Mouse (Mus musculus) stomach, embryonic 16.5 days (tissue): Measurements from ENCODE around the gene Stxbp6. TPM values are rescaled to one million over a fixed set of nuclear protein-coding genes. Genes with fewer than 3 reads are reported as not detected.

Experiments
- ATAC-seq: fragments of 200-750 bp; cut with Nextera tagmentation; 2 replicates; pipeline ENCODE4 v1.8.0; 2017; ENCODE audit warnings: moderate number of reproducible peaks, moderate TSS enrichment; ENCODE audit not compliant: insufficient read depth, low FRiP score
- H3K27ac ChIP-seq: fragments of 300-500 bp; sonication (generic); 2 replicates; pipeline ENCODE4 v1.5.1; 2014; ENCODE audit warnings: low read length
- H3K27me3 ChIP-seq: fragments of 300-500 bp; sonication (generic); 2 replicates; pipeline ENCODE4 v1.6.1; 2014; ENCODE audit warnings: low read length, control low read depth, mixed read lengths; ENCODE audit not compliant: control insufficient read depth, insufficient read depth
- H3K36me3 ChIP-seq: fragments of 300-500 bp; sonication (generic); 2 replicates; pipeline ENCODE4 v1.6.1; 2014; ENCODE audit warnings: low read length; ENCODE audit not compliant: control insufficient read depth, insufficient read depth
- H3K4me1 ChIP-seq: fragments of 300-500 bp; sonication (generic); 2 replicates; pipeline ENCODE4 v1.6.1; 2014; ENCODE audit warnings: low read length, control low read depth, mixed read lengths; ENCODE audit not compliant: control insufficient read depth, insufficient read depth
- H3K4me2 ChIP-seq: fragments of 300-500 bp; sonication (generic); 2 replicates; pipeline ENCODE4 v1.6.1; 2014; ENCODE audit warnings: low read depth, low read length, mixed read lengths
- H3K4me3 ChIP-seq: fragments of 300-500 bp; sonication (generic); replicated peaks from 2 replicates; pipeline ENCODE4 v1.5.1; 2014; ENCODE audit warnings: mild to moderate bottlenecking, low read length
- H3K9ac ChIP-seq: fragments of 300-500 bp; sonication (generic); 2 replicates; pipeline ENCODE4 v1.6.1; 2014; ENCODE audit warnings: low read length
- H3K9me3 ChIP-seq: fragments of 300-500 bp; sonication (generic); replicated peaks from 2 replicates; pipeline ENCODE4 v1.6.1; 2016; ENCODE audit warnings: low read length, control low read depth; ENCODE audit not compliant: control insufficient read depth
- WGBS: fragments of 180-500 bp; shearing (Covaris S2); extraction: QIAGEN DNeasy Blood & Tissue Kit; methylation state at CpG from one replicate; pipeline ENCODE4 v1.1.7; 2014; 5-methylcytosine and 5-hydroxymethylcytosine counted together
- polyA plus RNA-seq: library from polyadenylated mRNA; unstranded; fragments of >200 nt; fragmentation: Nextera tagmentation; extraction: Ambion mirVana; gene quantifications from 2 replicates; pipeline ENCODE4 v1.2.1, GENCODE M21; 2015

The Stxbp6 gene
- polyA plus RNA-seq, 1 experiment from 2014 or later: 23.3 TPM

- Histone ChIP-seq H3K9ac (no peak overlapping the region), H3K4me2 (no peak overlapping the region), H3K4me1 (peaks cover 2% of the 10 kb centered on the region), H3K27ac (no peak overlapping the region), H3K4me3 (no peak overlapping the region), H3K27me3 (no peaks in the 10 kb centered on the region), H3K36me3 (no peaks in the 10 kb centered on the region), H3K9me3 (no peaks in the 10 kb centered on the region)
- ATAC-seq: peak; percentile 75
- WGBS: 34% methylated on average over 4 of the region's 4 CpGs
Measured at GRCm38 (mm10) chr12:44858110-44858885, 216.2 kb downstream of the Stxbp6 start.

GRCm38 (mm10) chr12:44852024-44852423, 222.5 kb downstream of the Stxbp6 start:
- Histone ChIP-seq H3K27ac (no peak overlapping the region), H3K4me1 (0 out of 2 replicates have a peak, but pooled peaks cover 4% of the 10 kb centered on the region), H3K27me3 (no peaks in the 10 kb centered on the region), H3K4me3 (no peak overlapping the region), H3K9ac (no peak overlapping the region), H3K9me3 (no peaks in the 10 kb centered on the region), H3K36me3 (no peaks in the 10 kb centered on the region), H3K4me2 (no peak overlapping the region)
- no peak for ATAC-seq
- WGBS: 73% methylated on average over 1 of the region's 1 CpGs

GRCm38 (mm10) chr12:44850516-44850915, 224.0 kb downstream of the Stxbp6 start:
- no peaks in the 10 kb centered on the region for H3K27me3 ChIP-seq
- WGBS: 55% methylated on average over 1 of the region's 1 CpGs
- peak; percentile 40; the same call in 1 of the 2 replicates for ATAC-seq

GRCm38 (mm10) chr12:44848483-44849221, 225.9 kb downstream of the Stxbp6 start:
- H3K36me3 ChIP-seq: no peaks in the 10 kb centered on the region

More at GRCm38 (mm10) chr12:44850516-44850915, 224.0 kb downstream of the Stxbp6 start:
- Histone ChIP-seq H3K27ac (no peak overlapping the region), H3K36me3 (no peaks in the 10 kb centered on the region), H3K4me1 (0 out of 2 replicates have a peak, but pooled peaks cover 4% of the 10 kb centered on the region), H3K9ac (no peak overlapping the region), H3K4me2 (no peak overlapping the region), H3K9me3 (no peaks in the 10 kb centered on the region), H3K4me3 (no peak overlapping the region)

GRCm38 (mm10) chr12:44840585-44840984, 233.9 kb downstream of the Stxbp6 start:
- Histone ChIP-seq H3K4me2 (no peak overlapping the region), H3K4me3 (no peak overlapping the region), H3K27me3 (no peaks in the 10 kb centered on the region), H3K4me1 (0 out of 2 replicates have a peak, but pooled peaks cover 3% of the 10 kb centered on the region), H3K27ac (no peak overlapping the region), H3K36me3 (no peaks in the 10 kb centered on the region), H3K9ac (no peak overlapping the region), H3K9me3 (no peaks in the 10 kb centered on the region)
- 67% methylated on average over 2 of the region's 2 CpGs for WGBS
- no peak for ATAC-seq

More at GRCm38 (mm10) chr12:44848483-44849221, 225.9 kb downstream of the Stxbp6 start:
- Histone ChIP-seq H3K9ac (no peak overlapping the region), H3K27ac (no peak overlapping the region), H3K27me3 (no peaks in the 10 kb centered on the region), H3K9me3 (no peaks in the 10 kb centered on the region), H3K4me3 (no peak overlapping the region), H3K4me1 (0 out of 2 replicates have a peak, but pooled peaks cover 4% of the 10 kb centered on the region), H3K4me2 (no peak overlapping the region)
- 22% methylated on average over 3 of the region's 3 CpGs for WGBS
- no peak; the same call in 1 of the 2 replicates for ATAC-seq

GRCm38 (mm10) chr12:44839594-44840373, 234.7 kb downstream of the Stxbp6 start:
- WGBS: 49% methylated on average over 7 of the region's 7 CpGs
- Histone ChIP-seq H3K4me3 (no peak overlapping the region), H3K27me3 (no peaks in the 10 kb centered on the region), H3K27ac (no peak overlapping the region), H3K9me3 (no peaks in the 10 kb centered on the region), H3K4me1 (0 out of 2 replicates have a peak, but pooled peaks cover 3% of the 10 kb centered on the region), H3K4me2 (no peak overlapping the region), H3K36me3 (no peaks in the 10 kb centered on the region), H3K9ac (no peak overlapping the region)
- no peak for ATAC-seq

- Histone ChIP-seq H3K27me3 (no peaks in the 10 kb centered on the region), H3K9me3 (no peaks in the 10 kb centered on the region), H3K4me2 (no peak overlapping the region), H3K4me3 (no peak overlapping the region), H3K4me1 (0 out of 2 replicates have a peak, but pooled peaks cover 3% of the 10 kb centered on the region), H3K36me3 (no peaks in the 10 kb centered on the region), H3K27ac (no peak overlapping the region), H3K9ac (no peak overlapping the region)
- no peak for ATAC-seq
- WGBS: 50% methylated on average over 1 of the region's 1 CpGs
Measured at GRCm38 (mm10) chr12:44835879-44836467, 238.5 kb downstream of the Stxbp6 start.

GRCm38 (mm10) chr12:44811895-44812294, 262.6 kb downstream of the Stxbp6 start:
- Histone ChIP-seq H3K4me1 (no peaks in the 10 kb centered on the region), H3K9me3 (no peaks in the 10 kb centered on the region), H3K9ac (no peak overlapping the region), H3K36me3 (no peaks in the 10 kb centered on the region), H3K4me2 (no peak overlapping the region), H3K27me3 (no peaks in the 10 kb centered on the region), H3K4me3 (no peak overlapping the region), H3K27ac (no peak overlapping the region)
- WGBS: 42% methylated on average over 2 of the region's 2 CpGs
- ATAC-seq: no peak
